Mouse (Mus musculus) ES-E14 (cell line): ENCODE results near the gene Ahcy.

Source experiments
- HCFC1 ChIP-seq: IDR thresholded peaks from 2 replicates; pipeline ENCODE4 v1.6.1; 2012; ENCODE audit warnings: low read length, inconsistent platforms, borderline replicate concordance; ENCODE audit not compliant: insufficient read depth
- MAFK ChIP-seq: IDR thresholded peaks from 2 replicates; pipeline ENCODE4 v1.6.1; 2014; ENCODE audit warnings: mild to moderate bottlenecking, low read depth, low read length, inconsistent platforms; ENCODE audit not compliant: insufficient read depth

DNA sequence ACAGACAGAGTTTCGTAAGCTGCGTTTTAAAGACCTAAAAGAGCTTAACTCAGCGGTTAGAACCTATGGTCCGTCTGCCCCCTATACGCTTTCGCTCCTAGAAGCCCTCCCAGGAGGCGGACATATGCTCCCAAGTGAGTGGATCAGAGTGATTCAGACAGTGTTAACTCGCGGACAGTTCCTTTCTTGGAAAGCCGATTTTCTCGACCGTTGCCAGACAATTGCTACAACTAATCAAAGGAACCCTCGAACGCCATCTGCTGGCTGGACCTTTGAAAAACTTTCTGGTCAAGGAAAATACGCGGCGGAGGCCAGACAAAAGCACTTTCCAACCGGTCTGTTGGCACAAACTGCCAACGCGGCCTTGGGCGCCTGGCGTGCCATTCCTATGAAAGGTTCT, 54.6 kb downstream of the Ahcy start:
- TF ChIP-seq MAFK, result no peak
- TF ChIP-seq HCFC1, result no peak
